Mouse (Mus musculus): Measurements from ENCODE around the gene Trim66. TPM values are rescaled to one million over a fixed set of nuclear protein-coding genes. Genes with fewer than 3 reads are reported as not detected.
A peak's percentile ranks its signal among the peaks of the same experiment; 100 is the strongest.

Gene Trim66
- total RNA-seq, 2 experiments from 2014 or later = 4.5 to 5.0 TPM

DNA sequence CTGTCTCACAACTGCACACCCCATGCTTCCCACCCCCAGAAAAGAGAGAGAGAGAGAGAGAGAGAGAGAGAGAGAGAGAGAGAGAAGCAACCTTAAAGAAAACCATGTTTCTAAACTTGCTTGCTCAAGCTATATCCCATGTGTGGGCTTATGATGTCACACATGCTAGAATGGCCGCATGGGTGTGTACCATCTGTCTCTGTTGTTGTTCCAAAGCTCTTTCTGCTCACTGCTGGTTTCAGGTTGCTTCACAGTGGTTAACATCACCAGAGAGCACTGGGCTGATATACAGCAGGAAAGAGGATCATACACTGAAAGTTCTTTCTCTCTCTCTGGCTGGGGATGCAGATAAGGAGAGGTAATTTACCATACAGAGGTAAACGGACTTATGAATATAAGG is 40.3 kb downstream of the Trim66 start:
- no peak for DNase-seq (ENCODE audit: extremely low spot score in 1 of 2, low spot score in 1 of 2)

DNA sequence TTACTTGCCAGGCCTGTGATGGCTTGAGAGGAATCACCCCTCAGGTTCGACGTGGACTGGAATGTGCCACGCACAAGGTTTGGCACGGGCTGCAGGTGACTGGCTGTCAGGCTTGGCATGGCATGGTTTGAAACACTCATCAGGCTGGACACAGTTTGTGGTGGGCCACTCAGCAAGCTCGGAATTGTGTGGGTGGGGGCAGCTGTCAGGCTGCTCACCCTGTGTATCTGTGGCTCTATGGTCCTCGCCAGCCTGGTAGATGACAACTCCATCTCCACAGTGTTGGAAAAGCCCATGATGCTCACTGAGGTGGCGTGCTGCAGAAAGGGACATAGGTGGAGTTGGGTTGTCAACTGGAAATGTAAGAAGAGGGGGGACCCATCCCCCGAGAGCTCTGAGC is 47.2 kb downstream of the Trim66 start:
- DNase-seq (ENCODE audit: extremely low spot score in 1 of 2, low spot score in 1 of 2) = no peak

DNA sequence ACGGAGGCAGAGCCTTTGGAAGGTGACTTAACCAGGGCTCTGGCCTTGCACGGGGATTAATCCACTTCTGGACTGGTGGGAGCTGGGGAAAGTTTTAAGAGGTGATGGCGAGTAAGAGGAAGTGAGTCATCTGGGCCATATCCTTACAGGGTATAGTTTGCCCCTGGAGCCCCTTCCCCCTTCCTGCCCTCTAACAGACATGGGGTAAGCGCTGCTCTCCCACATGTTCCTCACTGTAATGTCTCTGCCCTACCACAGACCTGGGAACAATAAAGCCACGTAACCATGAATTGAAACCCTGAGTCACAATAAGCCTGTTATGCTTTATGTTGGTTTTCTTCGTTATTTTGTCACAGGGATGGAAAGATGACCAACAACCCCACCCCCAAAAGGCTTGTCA is 51.4 kb downstream of the Trim66 start:
- no peak for DNase-seq (ENCODE audit: extremely low spot score in 1 of 2, low spot score in 1 of 2)

DNA sequence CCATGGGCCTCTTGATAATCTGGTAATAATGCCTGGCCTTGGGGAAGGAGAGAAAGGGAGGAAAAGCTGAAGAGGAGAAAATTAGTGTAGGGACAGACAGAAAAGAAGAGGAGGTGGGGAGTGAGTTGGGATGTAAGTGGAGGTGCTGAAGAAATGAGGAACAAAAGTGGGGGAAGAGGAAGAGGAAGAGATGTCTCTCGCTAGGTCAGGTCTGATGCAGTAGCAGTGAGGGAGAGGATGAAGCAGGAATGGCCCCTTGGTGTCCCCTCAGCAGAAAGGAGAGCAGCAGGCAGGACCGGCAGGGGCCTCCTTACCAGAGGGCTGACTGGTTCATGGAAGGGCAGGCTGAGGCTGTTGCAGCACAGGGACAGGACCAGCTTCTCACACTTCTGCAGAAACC is 52.2 kb downstream of the Trim66 start:
- DNase-seq (ENCODE audit: extremely low spot score in 1 of 2, low spot score in 1 of 2) = no peak

DNA sequence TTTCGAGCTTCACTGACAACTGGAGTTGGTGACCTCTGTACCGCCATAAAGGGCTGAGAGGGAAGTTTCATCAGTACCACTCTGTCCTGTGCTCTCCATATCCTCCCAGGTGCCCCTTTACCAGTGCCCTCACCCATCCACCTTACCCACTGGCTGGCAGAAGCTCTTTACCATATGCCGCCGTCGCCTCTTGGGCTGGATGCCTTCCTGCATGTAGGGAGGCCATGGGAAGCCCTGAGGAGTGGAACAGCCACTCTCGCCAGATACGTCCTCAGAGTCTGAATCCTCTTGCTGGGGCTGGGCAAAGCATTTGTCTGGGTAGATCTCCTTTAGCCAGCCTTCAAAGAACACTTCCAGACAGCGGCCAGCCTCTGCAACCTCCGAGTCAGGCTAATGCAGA is 53.1 kb downstream of the Trim66 start:
- no peak for DNase-seq (ENCODE audit: extremely low spot score in 1 of 2, low spot score in 1 of 2)

DNA sequence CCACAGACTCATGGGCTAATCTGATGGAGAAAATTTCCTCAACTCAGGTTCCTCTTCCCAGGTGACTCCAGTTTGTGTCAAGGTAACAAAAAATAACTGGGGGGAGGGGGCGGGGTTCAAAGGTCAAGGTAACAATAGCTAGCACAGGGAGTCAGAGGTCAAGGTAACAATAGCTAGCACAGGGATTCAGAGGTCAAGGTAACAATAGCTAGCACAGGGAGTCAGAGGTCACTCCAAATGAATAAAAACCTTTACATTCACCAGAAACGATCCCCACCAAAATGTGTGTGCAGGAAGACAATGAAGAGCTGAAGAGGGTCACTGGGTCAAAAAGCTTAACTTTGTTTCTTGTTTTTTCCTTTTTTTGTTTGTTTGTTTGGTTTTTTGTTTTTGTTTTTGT is 59.9 kb downstream of the Trim66 start:
- no peak for DNase-seq (ENCODE audit: extremely low spot score in 1 of 2, low spot score in 1 of 2)

DNA sequence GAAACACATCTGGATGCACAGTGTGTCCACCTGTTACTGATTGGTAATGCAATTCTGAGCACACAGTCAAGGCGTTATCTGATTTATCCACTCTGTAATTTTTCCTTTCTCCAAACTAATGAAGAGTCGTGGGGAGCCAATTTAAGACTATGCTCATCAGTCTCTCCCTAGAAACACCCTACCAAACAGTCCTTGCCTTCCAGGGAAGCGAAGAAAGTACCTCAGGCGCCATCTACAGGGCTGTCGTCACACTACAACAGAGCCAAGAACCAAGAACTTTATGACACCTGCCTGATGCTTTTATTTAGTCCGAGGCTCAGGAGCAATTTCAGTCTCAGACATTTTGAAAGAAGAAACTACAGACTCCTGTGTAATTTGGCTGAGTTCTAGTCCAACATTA is 62.9 kb downstream of the Trim66 start:
- DNase-seq (ENCODE audit: extremely low spot score in 1 of 2, low spot score in 1 of 2) = peak; percentile 20 to 72

DNA sequence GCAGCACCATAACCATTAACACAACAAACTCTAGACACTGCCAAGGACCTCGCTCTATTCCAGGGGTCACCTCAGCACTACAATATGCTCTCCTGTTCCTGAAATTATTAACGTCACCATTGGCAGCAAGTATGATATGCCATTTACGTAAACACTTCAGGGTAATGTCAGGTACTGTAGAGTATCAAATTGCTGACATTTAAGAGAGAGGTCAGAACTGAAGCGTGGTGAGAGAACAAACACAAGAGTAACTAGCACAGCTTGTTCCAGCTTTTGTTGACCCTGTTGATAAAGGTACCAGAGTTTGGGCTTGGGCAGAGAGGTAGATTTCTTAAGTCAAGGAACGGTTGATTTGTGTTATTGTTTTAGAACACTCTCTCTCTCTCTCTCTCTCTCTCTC is 65.2 kb downstream of the Trim66 start:
- no peak for DNase-seq (ENCODE audit: extremely low spot score in 1 of 2, low spot score in 1 of 2)

DNA sequence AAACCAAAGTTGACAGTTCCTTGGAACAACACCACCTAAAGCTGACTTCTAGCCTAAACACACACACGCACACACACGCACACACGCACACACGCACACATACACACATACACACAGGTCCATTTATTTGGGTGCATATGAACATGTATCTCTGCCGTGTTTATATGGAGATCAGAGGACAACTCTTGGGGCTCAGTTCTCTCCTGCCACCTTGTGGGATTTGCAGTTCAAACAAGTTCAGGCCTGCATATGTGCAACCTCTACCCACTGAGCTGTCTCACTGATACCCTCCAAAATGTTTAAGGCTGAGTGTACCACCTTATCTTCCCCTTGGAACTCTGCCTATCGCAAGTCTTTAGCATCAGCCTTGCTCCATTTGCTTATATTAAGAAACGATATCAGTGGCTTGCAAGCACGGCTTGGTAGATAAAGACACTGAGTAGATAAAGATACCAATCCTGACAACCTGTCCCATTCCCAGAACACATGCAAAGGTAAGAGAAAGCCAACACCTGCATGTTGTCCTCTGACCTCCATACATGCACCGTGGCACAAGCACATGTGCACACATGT is 67.2 kb downstream of the Trim66 start:
- no peak for DNase-seq (ENCODE audit: extremely low spot score in 1 of 2, low spot score in 1 of 2)

DNA sequence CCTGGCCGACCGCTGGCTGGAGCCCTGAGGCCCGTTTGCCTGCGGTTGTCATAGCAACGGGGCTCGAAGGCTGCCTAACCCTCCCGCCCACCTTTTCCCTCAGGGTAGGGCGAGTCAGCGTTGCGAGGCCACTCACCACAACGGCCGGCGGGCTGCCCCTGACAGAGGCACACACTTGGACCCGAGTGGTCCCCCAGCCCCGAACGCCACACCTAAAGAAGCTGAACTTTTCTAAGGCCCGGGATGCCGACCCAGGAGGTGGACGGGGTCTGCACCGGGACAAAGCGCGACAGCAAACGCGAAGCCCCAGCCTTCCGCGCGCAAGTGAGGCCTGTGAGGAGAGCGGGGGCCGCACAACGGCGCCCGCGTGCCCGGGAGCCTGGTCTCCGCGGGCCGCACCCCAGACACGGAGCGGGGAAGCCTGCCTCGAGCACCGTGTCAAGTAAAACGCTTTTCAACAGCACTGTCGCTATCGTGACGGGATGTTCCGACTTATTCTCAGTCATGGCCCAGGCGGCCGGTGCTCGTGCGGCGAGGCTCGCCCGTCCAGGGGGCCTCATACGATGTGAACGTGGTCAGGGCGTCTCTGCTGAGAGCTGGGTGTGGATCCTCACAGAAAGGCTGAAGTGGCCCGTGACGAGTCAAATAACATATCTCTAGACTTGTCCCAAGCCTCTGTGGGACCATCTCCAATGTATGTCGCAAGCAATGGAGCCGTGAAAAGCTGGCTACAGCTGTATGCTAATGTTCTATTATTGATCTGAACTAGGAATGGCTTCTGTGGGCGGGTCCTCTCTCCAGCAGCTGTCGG is 68.9 kb downstream of the Trim66 start, which contains the start of gene Stk33:
Gene Stk33, minus strand, starts transcription at position 301 of the 811 bp plus-strand sequence.
- DNase-seq (ENCODE audit: extremely low spot score in 1 of 2, low spot score in 1 of 2) = peak; percentile 19 to 23

DNA sequence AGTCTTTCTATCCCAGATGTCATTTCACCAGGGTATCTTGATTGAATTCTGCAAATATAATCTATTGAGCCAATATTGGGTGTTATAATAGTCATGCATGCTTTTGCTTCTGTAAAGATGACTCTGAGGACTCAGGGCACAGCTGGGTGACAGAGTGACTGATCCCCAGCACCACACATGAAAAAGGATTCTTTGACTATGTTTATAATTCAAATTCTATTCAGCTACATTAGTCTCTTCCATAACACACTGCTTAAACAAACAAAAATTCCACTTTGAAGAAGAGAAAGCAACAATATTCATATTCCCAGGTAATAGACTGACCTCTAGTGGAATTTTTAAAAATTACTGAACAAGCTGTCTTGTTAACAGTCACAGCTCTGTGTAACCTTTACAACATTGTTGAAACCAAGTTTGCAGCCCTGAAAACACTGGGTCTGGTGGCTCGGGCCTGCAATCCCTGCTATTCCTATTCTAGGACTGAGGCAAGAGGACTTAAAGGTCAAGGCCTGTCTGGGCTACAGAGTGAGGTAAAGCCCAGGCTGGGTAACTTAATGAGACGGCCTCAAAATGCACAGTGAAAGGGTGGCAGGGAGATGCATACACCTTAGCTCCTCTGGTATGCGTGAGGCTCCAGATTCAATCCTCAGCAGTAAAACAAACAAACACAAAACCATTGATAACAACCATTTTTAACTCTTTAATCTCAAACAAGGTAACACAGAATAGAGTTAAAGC is 83.3 kb downstream of the Trim66 start:
- no peak for DNase-seq (ENCODE audit: extremely low spot score in 1 of 2, low spot score in 1 of 2)

DNA sequence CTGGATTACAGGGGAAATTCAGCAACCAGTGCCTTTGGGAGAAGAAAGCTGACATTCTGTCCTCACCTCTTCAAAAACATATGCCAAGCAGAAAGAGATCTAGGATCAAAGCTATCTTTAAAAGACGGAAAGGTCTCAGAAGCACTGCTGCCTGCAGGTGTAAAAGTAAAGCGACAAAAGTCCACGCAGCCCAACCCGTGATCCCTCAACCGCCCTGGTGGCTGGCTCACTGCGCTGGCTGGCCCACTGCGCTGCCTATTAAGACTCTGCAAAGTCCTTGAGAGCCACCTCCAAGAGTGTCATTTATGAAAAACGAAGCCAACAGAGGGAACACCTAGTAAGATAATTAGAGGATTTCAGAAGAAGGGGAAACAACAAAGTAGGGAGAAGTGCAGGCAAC is 85.1 kb downstream of the Trim66 start:
- no peak for DNase-seq (ENCODE audit: extremely low spot score in 1 of 2, low spot score in 1 of 2)

DNA sequence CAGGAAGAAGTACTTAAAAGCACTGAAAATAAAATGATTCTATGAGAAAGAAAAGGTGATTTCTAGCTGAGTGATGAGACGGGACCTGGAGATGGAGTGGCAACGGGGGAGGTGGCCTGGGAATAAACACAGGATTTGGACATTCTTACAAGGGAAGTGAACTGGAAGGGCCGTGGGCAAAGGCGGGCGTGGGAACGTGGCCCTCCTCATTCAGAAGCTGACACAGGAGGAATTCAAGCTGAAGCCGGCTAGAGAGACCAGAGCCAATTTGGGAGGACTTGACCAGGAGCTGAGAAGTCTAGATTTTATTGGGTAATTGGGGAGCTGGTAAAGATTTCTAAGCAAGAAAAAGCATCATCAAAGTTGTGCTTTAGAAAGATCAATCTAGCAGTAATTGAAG is 102.4 kb downstream of the Trim66 start:
- no peak for DNase-seq (ENCODE audit: extremely low spot score in 1 of 2, low spot score in 1 of 2)

DNA sequence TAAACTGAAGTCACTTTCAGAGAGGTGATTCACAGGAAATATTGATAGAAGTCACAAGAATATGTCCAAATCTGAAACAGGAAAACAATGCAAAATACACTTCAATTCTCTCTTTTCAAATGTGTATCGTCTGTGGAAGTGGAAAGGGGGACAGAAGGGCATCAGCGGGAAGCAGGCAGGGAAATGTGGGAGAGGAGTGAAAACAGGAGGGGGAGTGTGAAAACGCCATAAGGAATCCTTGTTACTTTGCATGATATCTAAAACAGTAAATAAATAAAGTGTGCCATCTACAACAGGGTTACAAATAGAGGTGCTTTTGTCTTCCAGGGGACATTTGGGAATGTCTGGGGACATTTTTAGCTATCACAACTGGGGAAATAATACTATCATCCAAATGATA is 108.6 kb downstream of the Trim66 start:
- DNase-seq (ENCODE audit: extremely low spot score in 1 of 2, low spot score in 1 of 2) = no peak

Small RNA genes within 50 kb of the gene (microRNA-seq; reads per million reads assigned to microRNA genes)
- 0 to 0.80 reads per million in 2 experiments for gene Gm47284

Other genes starting within 250 kb of the Trim66 start
- gene Stk33, start 69.1 kb downstream of the Trim66 start, total RNA-seq (2021) = 1 to 10 TPM; 1.1 to 1.3 TPM
- gene Rpl27a, start 11.0 kb upstream of the Trim66 start, total RNA-seq (2021) = 100 to 1,000 TPM; 129 to 142 TPM
- 10 to 100 TPM; 35.3 to 41.7 TPM for gene St5, start 195.5 kb upstream of the Trim66 start, total RNA-seq (2021)
- 1 to 10 TPM; 4.1 to 7.2 TPM for gene Akip1, start 195.6 kb upstream of the Trim66 start, total RNA-seq (2021)
- gene BC051019, start 215.7 kb upstream of the Trim66 start, total RNA-seq (2021) = not detected
- gene Ascl3, start 223.6 kb upstream of the Trim66 start, total RNA-seq (2021) = not detected
- 100 to 1,000 TPM; 100 to 109 TPM for gene Tmem9b, start 244.7 kb upstream of the Trim66 start, total RNA-seq (2021)